Mouse (Mus musculus): Measurements from ENCODE around the gene Patj. TPM values are rescaled to one million over a fixed set of nuclear protein-coding genes. Genes with fewer than 3 reads are reported as not detected.
A peak's percentile ranks its signal among the peaks of the same experiment; 100 is the strongest.

Patj gene
- polyA plus RNA-seq, 1 experiment from 2014 or later = 13.3 TPM

DNA sequence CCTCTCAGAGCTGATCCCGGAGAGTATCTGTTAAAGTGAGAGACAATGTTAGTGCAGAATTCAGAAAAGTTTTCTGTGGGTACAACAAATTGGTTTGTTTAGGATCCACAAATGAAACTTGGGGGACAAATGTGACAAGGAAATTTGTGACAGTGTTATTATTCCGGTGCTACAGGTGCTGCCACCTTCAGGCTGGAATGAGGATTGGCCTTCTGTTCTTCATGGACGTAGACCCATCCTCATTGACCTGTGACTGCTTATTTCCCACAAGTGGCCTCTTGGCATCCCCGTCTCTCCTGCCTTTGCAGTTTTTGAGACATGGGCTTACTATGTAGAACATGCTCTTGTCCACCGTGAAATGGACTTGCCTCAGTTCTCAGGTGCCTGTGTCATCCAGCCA is 104.6 kb downstream of the Patj start:
- peak; percentile 58 for DNase-seq (ENCODE audit: low spot score)

DNA sequence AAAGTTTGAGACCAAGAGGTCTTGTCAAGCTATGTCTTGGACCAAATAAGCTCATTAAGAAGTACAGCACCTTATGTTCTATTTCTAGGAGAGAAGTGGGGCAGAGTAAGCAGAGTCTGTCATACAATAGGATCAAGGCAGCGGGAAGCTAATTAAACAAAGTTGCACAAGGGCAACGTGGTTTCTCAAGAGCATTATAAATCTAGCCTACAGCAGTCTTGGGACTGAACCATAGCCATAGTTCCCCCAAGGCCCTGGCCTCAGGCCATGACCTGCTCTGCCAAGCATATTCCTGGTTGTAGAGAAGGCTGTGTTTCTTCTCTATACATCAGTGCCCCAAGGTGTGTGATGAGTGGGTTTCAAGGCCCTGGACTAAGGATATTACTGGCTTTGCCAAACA is 105.3 kb downstream of the Patj start:
- Histone ChIP-seq H3K4me1 (no peaks in the 10 kb centered on the region), H3K27ac (no peak overlapping the region), H3K4me3 (no peak overlapping the region), H3K9me3 (no peaks in the 10 kb centered on the region), H3K27me3 (ENCODE audit: insufficient read depth, poor library complexity, severe bottlenecking) (no peaks in the 10 kb centered on the region), H3K36me3 (peaks cover 5% of the 10 kb centered on the region)
- peak; percentile 54 for DNase-seq (ENCODE audit: low spot score)
- 85% methylated on average over 2 of the region's 2 CpGs for WGBS

More for the DNA sequence above, 104.6 kb downstream of the Patj start:
- H3K4me3 ChIP-seq = no peak overlapping the region
- H3K4me1 ChIP-seq = no peaks in the 10 kb centered on the region
- H3K27ac ChIP-seq = no peak overlapping the region
- no peaks in the 10 kb centered on the region for H3K9me3 ChIP-seq
- WGBS = 77% methylated on average over 5 of the region's 5 CpGs
- H3K27me3 ChIP-seq (ENCODE audit: insufficient read depth, poor library complexity, severe bottlenecking) = no peaks in the 10 kb centered on the region
- H3K36me3 ChIP-seq = peaks cover 5% of the 10 kb centered on the region

DNA sequence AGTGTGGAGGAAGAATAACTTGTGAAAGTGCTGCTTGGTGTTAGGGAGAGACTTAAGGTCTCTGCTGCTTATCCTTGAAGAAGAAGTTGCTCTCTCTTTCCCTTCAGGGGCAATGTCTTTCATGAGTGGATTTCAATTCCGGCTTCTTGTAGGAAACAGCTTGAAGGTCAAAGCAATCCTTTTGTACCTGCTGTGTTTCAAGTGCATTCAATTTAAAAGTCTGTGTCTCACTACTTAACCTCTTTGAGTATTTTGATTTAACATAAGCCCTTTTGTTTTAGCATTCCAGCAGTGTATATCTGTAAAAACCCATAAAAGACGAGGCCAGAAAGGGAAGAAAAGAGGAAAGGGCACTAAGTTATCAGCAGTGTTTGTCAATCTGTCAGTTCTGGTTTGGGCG is 109.2 kb downstream of the Patj start:
- no peaks in the 10 kb centered on the region for H3K27me3 ChIP-seq (ENCODE audit: insufficient read depth, poor library complexity, severe bottlenecking)
- DNase-seq (ENCODE audit: low spot score) = no peak
- 65% methylated on average over 3 of the region's 3 CpGs for WGBS
- no peaks in the 10 kb centered on the region for H3K36me3 ChIP-seq
- no peak overlapping the region for H3K27ac ChIP-seq
- H3K4me1 ChIP-seq = peaks cover 7% of the 10 kb centered on the region
- H3K9me3 ChIP-seq = no peaks in the 10 kb centered on the region
- H3K4me3 ChIP-seq = no peak overlapping the region

DNA sequence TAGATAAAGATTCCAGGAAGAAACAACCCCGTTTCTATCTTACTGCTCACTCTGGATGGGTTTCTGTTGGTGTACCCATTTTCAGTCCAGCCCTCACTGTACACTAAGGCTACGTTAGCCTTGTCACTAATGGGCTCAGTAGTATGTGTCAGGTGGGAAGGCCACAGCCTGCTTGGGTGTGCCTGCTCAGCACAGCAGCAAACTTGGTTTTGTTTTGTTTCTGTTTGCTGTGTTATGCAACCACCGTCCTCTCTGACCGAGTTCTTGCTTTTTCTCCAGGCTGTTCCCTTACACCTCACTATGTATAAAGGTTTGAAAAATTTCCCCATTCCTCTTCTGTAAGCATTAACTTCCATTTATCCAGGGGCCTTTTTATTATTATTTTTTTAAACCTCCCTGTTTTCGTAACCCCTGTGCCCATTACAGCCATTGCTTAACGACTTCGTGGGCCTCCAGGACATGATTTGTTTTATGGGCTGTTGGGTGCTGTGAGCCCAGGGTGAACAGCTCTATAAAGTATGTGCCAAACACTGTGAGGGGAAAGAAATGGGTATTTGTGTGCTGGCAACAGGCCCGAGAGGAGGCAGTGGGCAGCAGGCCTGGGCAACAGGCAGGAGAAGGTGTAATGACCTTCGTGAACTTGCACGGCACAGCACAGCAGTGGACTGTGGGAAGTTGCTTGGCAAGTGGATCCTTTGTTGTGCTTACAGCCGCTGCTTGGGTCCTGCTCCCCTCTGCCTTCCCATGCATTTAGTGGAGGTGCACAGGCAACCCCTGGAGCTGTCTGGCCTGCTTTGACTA is 113.1 kb downstream of the Patj start:
- WGBS = 89% methylated on average over 11 of the region's 11 CpGs
- H3K4me1 ChIP-seq = peaks cover 20% of the 10 kb centered on the region
- no peak for DNase-seq (ENCODE audit: low spot score)

DNA sequence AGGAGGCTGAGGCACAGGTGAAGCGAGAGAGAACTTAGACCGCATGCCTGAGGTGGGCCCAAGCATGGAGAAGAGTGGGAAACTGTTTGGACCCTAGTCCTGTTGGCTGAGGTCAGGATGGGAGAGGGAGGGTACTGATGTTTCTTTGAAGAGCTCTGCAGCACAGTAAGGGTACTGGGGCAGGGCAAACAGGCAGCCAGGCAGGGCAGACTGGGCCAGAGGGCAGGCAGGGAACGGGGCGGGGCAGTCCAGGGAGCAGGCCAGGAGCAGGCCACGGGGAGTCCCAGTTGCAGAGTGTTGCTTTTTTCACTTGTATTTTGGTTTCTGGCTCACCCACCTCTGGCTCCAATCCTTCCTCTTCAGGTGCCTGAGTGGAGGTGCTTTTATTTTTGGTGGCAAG is 114.4 kb downstream of the Patj start:
- Histone ChIP-seq H3K9me3 (no peaks in the 10 kb centered on the region), H3K4me3 (no peak overlapping the region), H3K4me1 (peaks cover 20% of the 10 kb centered on the region), H3K36me3 (peaks cover 4% of the 10 kb centered on the region; the same call in 1 of the 2 replicates), H3K27ac (no peak overlapping the region), H3K27me3 (ENCODE audit: insufficient read depth, poor library complexity, severe bottlenecking) (no peaks in the 10 kb centered on the region)
- WGBS = 77% methylated on average over 5 of the region's 5 CpGs
- no peak for DNase-seq (ENCODE audit: low spot score)

More for the DNA sequence above, 113.1 kb downstream of the Patj start:
- Histone ChIP-seq H3K9me3 (no peaks in the 10 kb centered on the region), H3K4me3 (no peak overlapping the region), H3K27me3 (ENCODE audit: insufficient read depth, poor library complexity, severe bottlenecking) (no peaks in the 10 kb centered on the region), H3K36me3 (no peaks in the 10 kb centered on the region), H3K27ac (0 out of 2 replicates have a peak overlapping the region, but pooled peaks have one; percentile 47)

DNA sequence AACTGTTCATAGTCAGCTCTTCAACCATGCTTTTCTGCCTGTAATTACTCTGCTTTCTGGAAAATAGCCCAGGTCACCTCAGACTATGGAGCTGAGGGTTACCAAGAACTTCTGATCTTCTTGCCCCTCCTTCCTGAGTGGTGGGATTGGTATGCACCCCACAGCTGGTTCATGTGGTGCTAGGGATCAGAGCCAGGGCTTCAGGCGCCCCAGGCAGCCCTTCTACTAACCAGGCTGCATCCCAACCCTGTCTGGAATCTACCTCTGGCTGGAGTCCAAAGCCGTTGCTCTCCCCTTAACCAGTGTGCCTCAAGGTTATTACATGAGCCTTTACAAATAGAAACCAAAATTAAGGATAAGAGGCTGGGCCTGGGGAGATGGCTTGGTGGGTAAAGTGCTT is 115.7 kb downstream of the Patj start:
- WGBS = 70% methylated on average over 2 of the region's 2 CpGs
- Histone ChIP-seq H3K27ac (peak overlapping the region; percentile 59; the same call in 1 of the 2 replicates), H3K4me3 (no peak overlapping the region), H3K36me3 (peaks cover 4% of the 10 kb centered on the region; the same call in 1 of the 2 replicates), H3K9me3 (no peaks in the 10 kb centered on the region), H3K4me1 (peaks cover 20% of the 10 kb centered on the region), H3K27me3 (ENCODE audit: insufficient read depth, poor library complexity, severe bottlenecking) (no peaks in the 10 kb centered on the region)
- no peak for DNase-seq (ENCODE audit: low spot score)

DNA sequence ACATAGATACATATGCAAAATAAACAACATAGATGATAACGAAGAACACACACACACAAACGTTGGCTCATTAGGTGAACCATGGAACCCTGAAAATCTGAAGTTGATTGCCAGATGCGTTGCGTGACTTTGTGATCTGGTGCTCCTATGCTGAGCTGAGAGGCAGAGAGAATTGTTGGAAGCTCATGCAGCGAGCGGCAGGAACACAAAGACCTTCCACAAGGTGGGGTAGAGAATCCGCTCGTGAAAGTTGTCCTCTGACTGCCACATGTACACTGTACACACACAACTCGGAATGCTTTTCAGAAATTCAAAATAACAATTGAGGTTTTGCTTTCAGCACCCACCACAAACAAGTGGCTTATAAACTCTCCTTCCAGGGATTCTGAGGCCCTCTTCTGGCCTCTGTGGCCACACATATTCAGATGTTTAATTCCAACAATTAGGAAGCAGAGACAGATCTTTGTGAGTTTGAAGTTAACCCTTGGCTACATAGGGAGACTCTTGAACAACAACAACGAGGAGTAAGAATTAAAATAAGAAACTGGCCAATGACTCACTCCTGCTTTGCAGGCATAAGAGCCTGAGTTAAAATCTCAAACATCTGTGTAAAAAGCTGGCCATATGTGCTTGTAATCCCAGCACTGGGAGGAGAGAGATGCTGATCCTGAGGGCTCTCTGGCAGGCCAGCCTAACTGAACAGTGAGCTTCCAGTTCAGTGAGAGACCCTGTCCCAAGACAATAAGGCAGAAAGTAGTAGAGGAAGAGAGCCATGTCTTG is 116.6 kb downstream of the Patj start:
- no peak overlapping the region for H3K27ac ChIP-seq
- 85% methylated on average over 10 of the region's 10 CpGs for WGBS

DNA sequence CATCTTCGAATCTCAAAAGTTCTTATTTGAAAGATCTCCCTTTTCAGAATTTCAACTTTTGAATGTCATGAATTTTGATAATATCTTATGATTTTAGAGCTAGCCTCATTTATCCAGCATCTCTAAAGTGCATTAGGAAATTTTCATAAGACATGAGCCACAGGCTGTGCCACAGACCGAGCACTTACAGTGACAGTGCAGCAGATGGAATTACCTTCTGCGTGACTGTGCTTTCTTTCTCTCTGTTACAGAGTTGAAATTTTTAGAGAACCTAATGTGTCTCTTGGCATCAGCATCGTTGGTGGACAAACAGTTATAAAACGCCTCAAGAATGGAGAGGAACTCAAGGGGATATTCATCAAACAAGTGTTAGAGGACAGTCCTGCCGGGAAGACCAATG is 124.9 kb downstream of the Patj start:
- Histone ChIP-seq H3K9me3 (no peaks in the 10 kb centered on the region), H3K36me3 (peaks cover 17% of the 10 kb centered on the region), H3K4me3 (no peak overlapping the region), H3K27me3 (ENCODE audit: insufficient read depth, poor library complexity, severe bottlenecking) (no peaks in the 10 kb centered on the region), H3K27ac (no peak overlapping the region), H3K4me1 (no peaks in the 10 kb centered on the region)
- no peak for DNase-seq (ENCODE audit: low spot score)
- 79% methylated on average over 6 of the region's 6 CpGs for WGBS

More for the DNA sequence above, 116.6 kb downstream of the Patj start:
- H3K4me3 ChIP-seq = no peak overlapping the region
- H3K4me1 ChIP-seq = peaks cover 20% of the 10 kb centered on the region
- no peaks in the 10 kb centered on the region for H3K27me3 ChIP-seq (ENCODE audit: insufficient read depth, poor library complexity, severe bottlenecking)
- no peak for DNase-seq (ENCODE audit: low spot score)
- H3K9me3 ChIP-seq = no peaks in the 10 kb centered on the region
- peaks cover 4% of the 10 kb centered on the region; the same call in 1 of the 2 replicates for H3K36me3 ChIP-seq

DNA sequence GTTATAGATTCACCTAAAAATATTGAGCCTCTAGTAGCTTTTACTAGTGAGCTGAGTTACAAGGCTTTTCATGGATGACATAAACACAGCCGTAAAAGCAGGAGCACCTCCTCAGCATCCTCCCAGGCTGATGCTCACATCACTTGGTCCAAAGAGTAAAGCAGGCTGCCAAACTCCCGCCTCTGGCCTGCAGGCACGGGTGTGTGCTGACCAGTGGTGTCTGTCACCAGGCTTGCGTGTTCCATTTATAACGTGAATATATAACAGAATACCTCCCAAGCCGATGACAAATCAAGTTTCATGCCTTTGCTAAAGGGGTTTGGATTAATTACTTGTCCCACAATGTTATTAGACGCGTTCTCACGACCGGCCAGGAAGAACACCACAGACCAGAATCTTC is 128.9 kb downstream of the Patj start:
- peaks cover 9% of the 10 kb centered on the region; the same call in 1 of the 2 replicates for H3K36me3 ChIP-seq
- no peaks in the 10 kb centered on the region for H3K4me1 ChIP-seq
- 94% methylated on average over 10 of the region's 10 CpGs for WGBS
- no peak overlapping the region for H3K4me3 ChIP-seq
- no peak for DNase-seq (ENCODE audit: low spot score)
- H3K27ac ChIP-seq = no peak overlapping the region
- no peaks in the 10 kb centered on the region for H3K9me3 ChIP-seq
- H3K27me3 ChIP-seq (ENCODE audit: insufficient read depth, poor library complexity, severe bottlenecking) = no peaks in the 10 kb centered on the region

DNA sequence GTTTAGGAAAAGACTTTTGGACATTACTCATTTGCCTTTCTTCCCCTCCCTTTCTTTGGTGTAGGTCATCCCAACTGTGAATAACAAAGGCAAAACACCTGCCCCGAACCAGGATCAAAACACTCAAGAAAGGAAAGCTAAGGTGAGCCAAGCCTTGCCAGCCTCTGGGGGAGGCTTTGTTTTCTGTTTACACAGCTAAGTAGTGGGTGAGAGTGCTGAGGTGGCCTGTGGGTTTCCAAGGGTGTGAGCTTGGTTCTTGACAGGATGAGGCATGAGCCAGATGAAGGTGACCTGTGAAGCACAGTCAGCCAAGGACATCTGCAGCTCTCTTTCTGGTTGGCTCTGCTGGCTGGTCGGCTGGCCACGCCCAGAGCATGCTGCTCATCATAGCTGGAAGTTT is 139.9 kb downstream of the Patj start:
- no peaks in the 10 kb centered on the region for H3K9me3 ChIP-seq
- no peak for DNase-seq (ENCODE audit: low spot score)
- H3K4me1 ChIP-seq = no peaks in the 10 kb centered on the region
- no peaks in the 10 kb centered on the region for H3K27me3 ChIP-seq (ENCODE audit: insufficient read depth, poor library complexity, severe bottlenecking)
- no peak overlapping the region for H3K27ac ChIP-seq
- H3K4me3 ChIP-seq = no peak overlapping the region
- 86% methylated on average over 3 of the region's 3 CpGs for WGBS
- 0 out of 2 replicates have a peak, but pooled peaks cover 3% of the 10 kb centered on the region for H3K36me3 ChIP-seq

DNA sequence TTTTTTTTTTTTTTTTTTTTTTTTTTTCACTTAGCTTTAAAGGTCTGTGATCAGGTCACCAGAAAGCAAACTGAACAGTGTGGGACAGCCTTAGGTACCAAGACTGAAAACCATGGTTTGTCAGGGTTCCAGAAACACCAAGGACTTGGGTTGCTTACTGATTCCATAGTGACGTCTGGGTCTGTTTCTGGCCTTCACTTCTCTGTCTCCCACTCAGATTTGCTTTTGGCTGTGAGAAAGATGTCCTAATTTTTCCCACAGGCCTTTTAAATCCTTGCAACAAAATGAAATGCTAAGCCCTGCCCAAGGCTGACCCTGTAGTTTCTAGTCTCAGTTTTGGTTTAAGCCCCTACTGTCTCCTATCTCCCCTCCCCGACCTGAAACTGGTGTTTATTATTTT is 146.0 kb downstream of the Patj start:
- H3K36me3 ChIP-seq = no peaks in the 10 kb centered on the region
- H3K4me3 ChIP-seq = no peak overlapping the region
- 78% methylated on average over 2 of the region's 2 CpGs for WGBS
- no peaks in the 10 kb centered on the region for H3K27me3 ChIP-seq (ENCODE audit: insufficient read depth, poor library complexity, severe bottlenecking)
- no peaks in the 10 kb centered on the region for H3K4me1 ChIP-seq
- no peak overlapping the region for H3K27ac ChIP-seq
- no peak for DNase-seq (ENCODE audit: low spot score)
- H3K9me3 ChIP-seq = no peaks in the 10 kb centered on the region

DNA sequence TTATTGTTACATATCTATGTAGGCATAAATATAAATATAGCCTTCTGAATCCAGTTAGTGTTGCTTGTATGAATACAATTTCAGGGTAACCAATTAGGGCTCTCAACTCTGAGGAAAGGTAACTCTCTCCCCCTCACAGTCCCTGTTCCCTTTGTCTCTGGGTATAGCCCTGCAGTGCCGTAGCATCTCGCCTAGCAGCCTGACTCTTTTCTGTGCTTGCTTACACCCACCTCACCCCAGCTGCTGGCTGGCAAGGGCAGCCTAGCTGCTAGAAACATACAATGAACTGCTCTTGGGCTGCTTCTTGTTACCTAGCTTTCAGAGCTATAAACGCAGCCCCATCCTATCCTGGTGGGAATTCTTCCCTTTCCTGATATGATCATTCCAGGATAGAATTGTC is 147.4 kb downstream of the Patj start:
- no peaks in the 10 kb centered on the region for H3K9me3 ChIP-seq
- H3K27ac ChIP-seq = no peak overlapping the region
- no peaks in the 10 kb centered on the region for H3K27me3 ChIP-seq (ENCODE audit: insufficient read depth, poor library complexity, severe bottlenecking)
- no peak overlapping the region for H3K4me3 ChIP-seq
- 76% methylated on average over 3 of the region's 3 CpGs for WGBS
- no peaks in the 10 kb centered on the region for H3K36me3 ChIP-seq
- H3K4me1 ChIP-seq = no peaks in the 10 kb centered on the region
- no peak for DNase-seq (ENCODE audit: low spot score)

DNA sequence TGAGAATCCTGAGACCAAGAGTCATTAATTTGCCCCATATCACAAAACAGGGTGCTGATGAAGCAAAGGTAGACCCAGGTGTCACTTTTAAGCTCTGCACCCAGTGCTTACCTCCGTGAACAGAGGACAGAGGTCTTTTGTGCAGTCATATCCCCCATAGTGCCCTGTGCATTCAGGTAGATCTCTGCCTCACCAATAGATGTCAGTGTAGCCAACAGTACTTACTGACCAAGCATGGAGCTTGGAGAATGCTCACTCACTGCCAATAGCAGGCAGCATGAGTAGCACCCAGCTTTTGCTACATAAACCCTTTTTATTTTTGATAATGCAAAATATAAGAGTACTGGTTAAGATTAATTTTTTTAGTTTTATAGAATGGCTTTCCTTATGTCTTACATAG is 149.8 kb downstream of the Patj start:
- H3K27ac ChIP-seq = no peak overlapping the region
- 46% methylated on average over 1 of the region's 1 CpGs for WGBS
- DNase-seq (ENCODE audit: low spot score) = no peak

More for the DNA sequence above, 149.8 kb downstream of the Patj start:
- no peaks in the 10 kb centered on the region for H3K4me1 ChIP-seq
- H3K4me3 ChIP-seq = no peak overlapping the region
- no peaks in the 10 kb centered on the region for H3K36me3 ChIP-seq
- H3K9me3 ChIP-seq = no peaks in the 10 kb centered on the region
- no peaks in the 10 kb centered on the region for H3K27me3 ChIP-seq (ENCODE audit: insufficient read depth, poor library complexity, severe bottlenecking)

Data from heart, embryonic 10.5 days (tissue).